Mouse (Mus musculus) cortical plate, adult 2 months (tissue): ENCODE measurements around the gene Gm5431.

Experiments
- CTCF ChIP-seq: fragments of 200-500 bp; IDR thresholded peaks from 2 replicates; pipeline ENCODE4 v1.5.1; 2011; ENCODE audit warnings: mild to moderate bottlenecking, control low read depth, low read length; ENCODE audit not compliant: insufficient read depth; ENCODE audit errors: extremely low read depth
- POLR2A ChIP-seq: fragments of 200-500 bp; IDR thresholded peaks from 2 replicates; pipeline ENCODE4 v1.6.1; 2011; ENCODE audit warnings: mild to moderate bottlenecking, low read length, control low read depth; ENCODE audit not compliant: insufficient read depth; ENCODE audit errors: extremely low read depth

GRCm38 (mm10) chr11:48871201-48871772 lies 30.7 kb downstream of the Gm5431 start, which contains the start of gene Irgm1:
- TF ChIP-seq CTCF (no peak), POLR2A (no peak)
